Mouse (Mus musculus) thymus, adult 2 months (tissue): ENCODE results near the gene Topbp1.

ENCODE experiments used
- CTCF ChIP-seq: fragments of 200-500 bp; IDR thresholded peaks from 2 replicates; pipeline ENCODE4 v1.5.1; 2012; ENCODE audit warnings: mild to moderate bottlenecking, control low read depth, low read length, moderate library complexity, borderline replicate concordance; ENCODE audit not compliant: control insufficient read depth, poor library complexity, insufficient read depth; ENCODE audit errors: extremely low read depth
- POLR2A ChIP-seq: fragments of 200-500 bp; IDR thresholded peaks from 2 replicates; pipeline ENCODE4 v1.6.1; 2012; ENCODE audit warnings: mild to moderate bottlenecking, low read length, control low read depth, moderate library complexity; ENCODE audit not compliant: control insufficient read depth, poor library complexity, insufficient read depth; ENCODE audit errors: extremely low read depth

- TF ChIP-seq POLR2A (no peak), CTCF (no peak)
These were observed 2.8 kb upstream of the Topbp1 start for GRCm38 (mm10) chr9:103302239-103302638.
